Mouse (Mus musculus): Measurements from ENCODE around the gene Sltm. TPM values are rescaled to one million over a fixed set of nuclear protein-coding genes. Genes with fewer than 3 reads are reported as not detected.

Gene Sltm
- polyA plus RNA-seq, 1 experiment, result 34.5 TPM

GRCm38 (mm10) chr9:70506186-70506585, 36.4 kb upstream of the Sltm start:
- Histone ChIP-seq H3K4me1 (ENCODE audit: control insufficient read depth, insufficient read depth, low read length) (peaks cover 2% of the 10 kb centered on the region; the same call in 1 of the 2 replicates), H3K27me3 (ENCODE audit: control insufficient read depth, insufficient read depth, low read length) (no peaks in the 10 kb centered on the region), H3K4me3 (ENCODE audit: control insufficient read depth, low read depth, low read length) (no peak overlapping the region), H3K36me3 (ENCODE audit: control insufficient read depth, insufficient read depth, low read length) (no peaks in the 10 kb centered on the region), H3K27ac (ENCODE audit: control insufficient read depth, insufficient read depth, low read depth, low read length) (no peak overlapping the region)
- TF ChIP-seq CTCF (IDR thresholded peaks at IDR 0.05; ENCODE audit: control insufficient read depth, insufficient read depth, insufficient replicate concordance, low read depth, low read length) (no peak), POLR2A (IDR thresholded peaks at IDR 0.05; ENCODE audit: control insufficient read depth, low read depth, low read length) (no peak)

DNA sequence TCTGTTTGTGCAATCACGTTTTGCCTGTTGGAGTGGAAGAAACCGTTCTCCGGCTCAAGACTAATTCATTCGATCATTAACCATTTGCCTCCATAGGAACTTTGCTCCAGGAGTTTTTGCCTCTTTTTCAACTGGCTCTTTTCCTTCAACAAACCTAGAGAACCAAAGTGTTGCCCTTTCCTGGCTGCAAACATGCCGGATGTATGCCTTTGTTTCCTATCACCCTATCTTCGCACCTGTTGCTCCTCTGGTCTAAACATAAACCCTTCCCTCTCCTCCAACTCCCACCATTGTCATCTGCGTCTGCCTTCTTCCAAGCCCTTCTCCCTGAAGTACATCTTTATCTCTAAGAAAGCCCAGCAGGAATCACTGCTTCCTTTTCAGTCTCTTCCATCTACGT, 35.8 kb upstream of the Sltm start:
- Histone ChIP-seq H3K4me1 (ENCODE audit: control insufficient read depth, insufficient read depth, low read length) (peaks cover 2% of the 10 kb centered on the region; the same call in 1 of the 2 replicates), H3K36me3 (ENCODE audit: control insufficient read depth, insufficient read depth, low read length) (no peaks in the 10 kb centered on the region), H3K27me3 (ENCODE audit: control insufficient read depth, insufficient read depth, low read length) (no peaks in the 10 kb centered on the region), H3K4me3 (ENCODE audit: control insufficient read depth, low read depth, low read length) (no peak overlapping the region), H3K27ac (ENCODE audit: control insufficient read depth, insufficient read depth, low read depth, low read length) (no peak overlapping the region)
- no peak for TF ChIP-seq POLR2A (IDR thresholded peaks at IDR 0.05; ENCODE audit: control insufficient read depth, low read depth, low read length)
- no peak for TF ChIP-seq CTCF (IDR thresholded peaks at IDR 0.05; ENCODE audit: control insufficient read depth, insufficient read depth, insufficient replicate concordance, low read depth, low read length)

GRCm38 (mm10) chr9:70509906-70510525, 32.5 kb upstream of the Sltm start:
- no peaks in the 10 kb centered on the region for H3K27me3 ChIP-seq (ENCODE audit: control insufficient read depth, insufficient read depth, low read length)
- peak overlapping the region; percentile 25 for H3K27ac ChIP-seq (ENCODE audit: control insufficient read depth, insufficient read depth, low read depth, low read length)
- H3K4me1 ChIP-seq (ENCODE audit: control insufficient read depth, insufficient read depth, low read length), result no peaks in the 10 kb centered on the region
- TF ChIP-seq CTCF (IDR thresholded peaks at IDR 0.05; ENCODE audit: control insufficient read depth, insufficient read depth, insufficient replicate concordance, low read depth, low read length) (no peak), POLR2A (IDR thresholded peaks at IDR 0.05; ENCODE audit: control insufficient read depth, low read depth, low read length) (no peak)
- H3K4me3 ChIP-seq (ENCODE audit: control insufficient read depth, low read depth, low read length), result no peak overlapping the region
- H3K36me3 ChIP-seq (ENCODE audit: control insufficient read depth, insufficient read depth, low read length), result no peaks in the 10 kb centered on the region

DNA sequence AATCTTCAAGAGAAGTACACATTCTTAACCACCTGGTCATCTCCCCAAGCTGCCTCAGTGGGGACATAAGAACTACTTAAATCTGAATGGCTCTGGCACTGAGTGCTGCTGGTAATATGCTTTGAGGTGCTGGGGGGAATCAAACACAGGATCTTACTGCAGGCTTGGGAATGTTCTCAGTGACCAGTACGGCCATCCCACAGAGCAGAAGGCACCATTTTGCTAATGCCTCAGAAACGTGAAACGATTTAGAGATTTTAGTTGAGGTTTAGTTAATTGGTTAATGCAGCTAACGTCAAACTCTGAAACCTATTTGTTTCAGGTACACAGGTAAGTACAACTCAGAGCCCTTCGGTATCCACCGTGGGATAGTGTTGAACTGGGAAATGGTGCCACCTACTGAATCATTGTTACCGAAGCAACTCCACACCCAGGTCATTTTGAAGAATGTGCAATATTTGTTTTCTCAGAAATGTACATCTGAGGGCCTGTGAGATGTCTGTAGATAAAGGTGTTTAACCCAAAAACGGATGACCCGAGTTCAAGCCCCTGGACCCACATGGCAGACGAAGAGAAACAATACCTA, 31.5 kb upstream of the Sltm start:
- no peak overlapping the region for H3K4me3 ChIP-seq (ENCODE audit: control insufficient read depth, low read depth, low read length)
- no peak overlapping the region for H3K27ac ChIP-seq (ENCODE audit: control insufficient read depth, insufficient read depth, low read depth, low read length)
- H3K4me1 ChIP-seq (ENCODE audit: control insufficient read depth, insufficient read depth, low read length), result no peaks in the 10 kb centered on the region
- no peaks in the 10 kb centered on the region for H3K36me3 ChIP-seq (ENCODE audit: control insufficient read depth, insufficient read depth, low read length)
- no peaks in the 10 kb centered on the region for H3K27me3 ChIP-seq (ENCODE audit: control insufficient read depth, insufficient read depth, low read length)
- TF ChIP-seq POLR2A (IDR thresholded peaks at IDR 0.05; ENCODE audit: control insufficient read depth, low read depth, low read length), result no peak
- TF ChIP-seq CTCF (IDR thresholded peaks at IDR 0.05; ENCODE audit: control insufficient read depth, insufficient read depth, insufficient replicate concordance, low read depth, low read length), result no peak

DNA sequence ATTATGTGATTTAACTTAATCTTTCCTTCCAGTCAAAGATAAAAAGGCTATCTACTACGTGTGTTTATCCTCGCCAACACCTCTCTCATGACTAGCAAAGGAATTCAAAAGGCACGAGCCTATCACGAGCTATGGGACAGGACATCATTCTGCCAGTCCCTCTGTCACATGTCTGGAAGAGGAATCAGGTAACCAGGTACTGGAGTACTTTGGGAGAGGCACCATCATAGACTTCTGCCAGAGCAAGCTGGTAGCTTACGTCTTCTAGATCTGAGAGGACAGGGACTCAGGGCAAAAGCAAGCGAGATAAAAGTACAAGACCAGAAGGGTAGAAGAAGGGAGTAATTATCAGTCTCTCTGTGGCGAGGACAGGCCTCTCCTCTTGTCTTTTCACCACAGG, 30.9 kb upstream of the Sltm start:
- Histone ChIP-seq H3K27me3 (ENCODE audit: control insufficient read depth, insufficient read depth, low read length) (no peaks in the 10 kb centered on the region), H3K27ac (ENCODE audit: control insufficient read depth, insufficient read depth, low read depth, low read length) (no peak overlapping the region), H3K4me3 (ENCODE audit: control insufficient read depth, low read depth, low read length) (no peak overlapping the region), H3K36me3 (ENCODE audit: control insufficient read depth, insufficient read depth, low read length) (no peaks in the 10 kb centered on the region), H3K4me1 (ENCODE audit: control insufficient read depth, insufficient read depth, low read length) (no peaks in the 10 kb centered on the region)
- TF ChIP-seq CTCF (IDR thresholded peaks at IDR 0.05; ENCODE audit: control insufficient read depth, insufficient read depth, insufficient replicate concordance, low read depth, low read length), result no peak
- TF ChIP-seq POLR2A (IDR thresholded peaks at IDR 0.05; ENCODE audit: control insufficient read depth, low read depth, low read length), result no peak

- H3K36me3 ChIP-seq (ENCODE audit: control insufficient read depth, insufficient read depth, low read length), result no peaks in the 10 kb centered on the region
- no peaks in the 10 kb centered on the region for H3K27me3 ChIP-seq (ENCODE audit: control insufficient read depth, insufficient read depth, low read length)
- no peak overlapping the region for H3K4me3 ChIP-seq (ENCODE audit: control insufficient read depth, low read depth, low read length)
- no peak overlapping the region for H3K27ac ChIP-seq (ENCODE audit: control insufficient read depth, insufficient read depth, low read depth, low read length)
- H3K4me1 ChIP-seq (ENCODE audit: control insufficient read depth, insufficient read depth, low read length), result no peaks in the 10 kb centered on the region
- no peak for TF ChIP-seq POLR2A (IDR thresholded peaks at IDR 0.05; ENCODE audit: control insufficient read depth, low read depth, low read length)
- no peak for TF ChIP-seq CTCF (IDR thresholded peaks at IDR 0.05; ENCODE audit: control insufficient read depth, insufficient read depth, insufficient replicate concordance, low read depth, low read length)
These were observed 21.9 kb upstream of the Sltm start for GRCm38 (mm10) chr9:70520651-70521050.

- Histone ChIP-seq H3K4me3 (ENCODE audit: control insufficient read depth, low read depth, low read length) (no peak overlapping the region), H3K27me3 (ENCODE audit: control insufficient read depth, insufficient read depth, low read length) (no peaks in the 10 kb centered on the region), H3K4me1 (ENCODE audit: control insufficient read depth, insufficient read depth, low read length) (no peaks in the 10 kb centered on the region), H3K36me3 (ENCODE audit: control insufficient read depth, insufficient read depth, low read length) (no peaks in the 10 kb centered on the region), H3K27ac (ENCODE audit: control insufficient read depth, insufficient read depth, low read depth, low read length) (no peak overlapping the region)
- TF ChIP-seq POLR2A (IDR thresholded peaks at IDR 0.05; ENCODE audit: control insufficient read depth, low read depth, low read length) (no peak), CTCF (IDR thresholded peaks at IDR 0.05; ENCODE audit: control insufficient read depth, insufficient read depth, insufficient replicate concordance, low read depth, low read length) (no peak)
These were observed 18.7 kb upstream of the Sltm start for GRCm38 (mm10) chr9:70523813-70524212.
